Mouse (Mus musculus) megakaryocyte, embryonic 14.5 days (primary cell): ENCODE data around the gene Psme1.

Experiments
- FLI1 ChIP-seq: IDR thresholded peaks from 2 replicates; pipeline ENCODE4 v1.6.1; 2012; ENCODE audit warnings: low read length, inconsistent platforms, mixed read lengths
- GATA1 ChIP-seq: IDR thresholded peaks from 3 replicates; pipeline ENCODE4 v1.6.1; 2012; ENCODE audit warnings: mixed read lengths, low read length, inconsistent platforms, borderline replicate concordance

DNA sequence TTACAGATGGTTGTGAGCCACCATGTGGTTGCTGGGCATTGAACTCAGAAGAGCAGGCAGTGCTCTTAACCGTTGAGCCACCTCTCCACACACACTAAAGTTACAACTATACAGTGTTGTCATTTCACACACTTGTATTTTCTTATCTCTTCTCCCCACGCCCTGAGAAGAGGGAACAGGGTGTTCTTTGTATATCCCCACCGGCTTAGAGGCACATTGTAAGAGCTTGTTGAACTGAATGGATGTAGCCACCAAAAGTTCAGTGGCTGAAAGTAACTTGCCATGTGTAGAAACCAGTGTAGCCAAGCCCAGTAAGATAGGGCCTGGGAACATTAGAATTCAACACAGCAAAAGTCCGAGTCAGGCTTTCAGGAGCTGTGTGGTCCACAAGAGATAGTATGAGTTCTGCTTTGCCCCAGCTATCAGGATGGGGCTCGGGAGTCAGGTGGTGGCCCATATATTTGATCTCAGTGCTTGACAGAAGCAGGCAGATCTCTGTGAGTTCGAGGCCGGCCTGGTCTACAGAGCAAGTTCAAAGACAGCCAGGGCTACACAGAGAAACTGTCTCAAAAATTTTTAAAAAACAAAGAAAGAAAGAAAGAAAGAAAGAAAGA lies 36.7 kb downstream of the Psme1 start:
- TF ChIP-seq GATA1, result no peak
- no peak for TF ChIP-seq FLI1
